Mouse (Mus musculus): Measurements from ENCODE around the gene Snn. TPM values are rescaled to one million over a fixed set of nuclear protein-coding genes. Genes with fewer than 3 reads are reported as not detected.

Snn gene
- polyA plus RNA-seq, 1 experiment from 2014 or later: 95.9 TPM

DNA sequence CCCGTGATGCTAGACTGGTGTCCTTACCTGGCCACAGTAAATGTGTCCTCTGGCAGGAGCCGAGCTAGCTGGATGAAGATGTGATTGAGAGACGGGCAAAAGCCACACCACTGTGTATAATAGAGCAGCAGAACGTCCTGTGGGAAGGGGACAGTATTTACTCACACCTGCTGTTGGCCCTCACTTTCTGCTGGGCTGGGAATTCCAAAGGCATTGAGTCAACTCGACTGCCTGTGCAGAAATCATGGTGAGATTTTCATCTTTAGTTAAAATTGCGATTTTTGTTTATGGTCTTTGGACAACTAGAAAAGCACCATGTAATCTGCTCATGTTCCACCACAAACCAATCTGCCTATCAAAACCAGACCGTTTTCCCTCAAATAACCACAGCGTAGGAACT is 23.4 kb downstream of the Snn start:
- Histone ChIP-seq H3K4me2 (ENCODE audit: low read depth, low read length, severe bottlenecking) (no peak overlapping the region), H3K27me3 (ENCODE audit: control insufficient read depth, insufficient read depth, low read length) (no peaks in the 10 kb centered on the region), H3K36me3 (ENCODE audit: control insufficient read depth, insufficient read depth, low read length) (peaks cover 7% of the 10 kb centered on the region), H3K9me3 (ENCODE audit: control insufficient read depth, low read length) (no peaks in the 10 kb centered on the region), H3K9ac (ENCODE audit: low read length) (no peak overlapping the region), H3K4me3 (ENCODE audit: low read depth, low read length) (no peak overlapping the region), H3K27ac (ENCODE audit: low read depth, low read length) (no peak overlapping the region), H3K4me1 (replicated peaks; ENCODE audit: control insufficient read depth, insufficient read depth, low read length) (0 out of 2 replicates have a peak, but pooled peaks cover 4% of the 10 kb centered on the region)
- no peak for DNase-seq (ENCODE audit: low spot score)
- 94% methylated on average over 8 of the region's 8 CpGs for WGBS
- no peak for ATAC-seq (replicated peaks; ENCODE audit: low FRiP score)

DNA sequence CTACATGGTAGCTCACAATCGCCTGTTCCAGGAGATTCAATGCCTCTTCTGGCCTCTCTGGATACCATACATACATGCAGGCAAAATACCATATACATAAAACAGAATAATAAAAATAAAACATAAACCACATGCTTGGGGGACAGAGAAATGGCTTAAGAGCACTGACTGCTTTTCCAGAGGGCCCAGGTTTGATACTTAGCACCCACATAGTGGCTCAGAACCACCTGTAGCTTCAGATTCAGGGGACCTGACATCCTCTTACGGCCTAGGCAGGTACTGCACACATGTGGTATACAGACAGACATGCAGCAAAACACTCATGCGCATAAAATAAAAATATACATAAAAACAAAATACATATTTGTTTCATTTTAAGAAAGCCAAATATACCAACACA is 25.6 kb downstream of the Snn start:
- no peak overlapping the region for H3K4me3 ChIP-seq (ENCODE audit: low read depth, low read length)
- H3K27me3 ChIP-seq (ENCODE audit: control insufficient read depth, insufficient read depth, low read length): no peaks in the 10 kb centered on the region
- H3K27ac ChIP-seq (ENCODE audit: low read depth, low read length): no peak overlapping the region
- ATAC-seq (replicated peaks; ENCODE audit: low FRiP score) (no peak), DNase-seq (ENCODE audit: low spot score) (no peak)
- H3K9ac ChIP-seq (ENCODE audit: low read length): no peak overlapping the region
- H3K4me1 ChIP-seq (replicated peaks; ENCODE audit: control insufficient read depth, insufficient read depth, low read length): 0 out of 2 replicates have a peak, but pooled peaks cover 4% of the 10 kb centered on the region
- H3K4me2 ChIP-seq (ENCODE audit: low read depth, low read length, severe bottlenecking): no peak overlapping the region
- H3K9me3 ChIP-seq (ENCODE audit: control insufficient read depth, low read length): no peaks in the 10 kb centered on the region
- peaks cover 7% of the 10 kb centered on the region for H3K36me3 ChIP-seq (ENCODE audit: control insufficient read depth, insufficient read depth, low read length)
- 94% methylated on average over 3 of the region's 3 CpGs for WGBS

DNA sequence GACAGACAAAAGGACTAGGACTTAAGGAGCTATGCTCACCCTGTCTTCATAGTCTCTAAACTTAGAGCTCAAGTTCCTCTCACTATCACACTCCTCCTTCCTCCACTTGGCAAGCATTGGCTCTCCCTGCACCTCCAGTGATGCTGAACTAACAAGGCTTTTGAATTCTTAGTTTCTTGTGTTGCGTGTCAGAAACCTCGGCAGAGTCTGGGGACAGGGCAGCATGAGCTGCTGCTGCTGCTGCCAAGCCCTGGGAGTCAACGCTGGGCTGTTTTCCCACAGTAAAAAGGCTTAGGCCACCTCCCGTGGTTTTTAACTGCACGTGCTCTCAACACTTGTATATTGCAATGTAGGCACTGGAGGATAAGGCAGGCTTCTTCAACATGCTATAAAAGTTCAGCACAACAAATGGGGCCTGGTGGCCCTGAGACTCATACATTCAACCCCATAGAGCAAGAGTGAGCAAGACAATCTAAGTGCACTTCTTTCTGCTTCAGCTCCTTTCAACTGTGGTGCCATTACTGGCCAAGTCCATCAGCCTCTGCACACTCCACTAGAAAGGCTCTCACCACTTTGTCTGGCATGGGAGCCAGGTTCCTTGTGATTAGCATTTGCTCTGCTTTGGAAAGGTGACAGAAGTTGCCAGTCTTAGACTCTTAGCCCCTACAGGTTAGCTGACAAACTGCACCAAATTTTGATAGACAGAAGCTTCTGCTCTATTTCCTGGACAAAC is 26.3 kb downstream of the Snn start:
- Histone ChIP-seq H3K4me1 (replicated peaks; ENCODE audit: control insufficient read depth, insufficient read depth, low read length) (0 out of 2 replicates have a peak, but pooled peaks cover 4% of the 10 kb centered on the region), H3K4me2 (ENCODE audit: low read depth, low read length, severe bottlenecking) (no peak overlapping the region), H3K27me3 (ENCODE audit: control insufficient read depth, insufficient read depth, low read length) (no peaks in the 10 kb centered on the region), H3K9ac (ENCODE audit: low read length) (no peak overlapping the region; the same call in 1 of the 2 replicates), H3K36me3 (ENCODE audit: control insufficient read depth, insufficient read depth, low read length) (peaks cover 7% of the 10 kb centered on the region), H3K27ac (ENCODE audit: low read depth, low read length) (no peak overlapping the region), H3K9me3 (ENCODE audit: control insufficient read depth, low read length) (no peaks in the 10 kb centered on the region), H3K4me3 (ENCODE audit: low read depth, low read length) (no peak overlapping the region)
- 48% methylated on average over 5 of the region's 5 CpGs for WGBS
- DNase-seq (ENCODE audit: low spot score): no peak
- peak; percentile 64 for ATAC-seq (replicated peaks; ENCODE audit: low FRiP score)

DNA sequence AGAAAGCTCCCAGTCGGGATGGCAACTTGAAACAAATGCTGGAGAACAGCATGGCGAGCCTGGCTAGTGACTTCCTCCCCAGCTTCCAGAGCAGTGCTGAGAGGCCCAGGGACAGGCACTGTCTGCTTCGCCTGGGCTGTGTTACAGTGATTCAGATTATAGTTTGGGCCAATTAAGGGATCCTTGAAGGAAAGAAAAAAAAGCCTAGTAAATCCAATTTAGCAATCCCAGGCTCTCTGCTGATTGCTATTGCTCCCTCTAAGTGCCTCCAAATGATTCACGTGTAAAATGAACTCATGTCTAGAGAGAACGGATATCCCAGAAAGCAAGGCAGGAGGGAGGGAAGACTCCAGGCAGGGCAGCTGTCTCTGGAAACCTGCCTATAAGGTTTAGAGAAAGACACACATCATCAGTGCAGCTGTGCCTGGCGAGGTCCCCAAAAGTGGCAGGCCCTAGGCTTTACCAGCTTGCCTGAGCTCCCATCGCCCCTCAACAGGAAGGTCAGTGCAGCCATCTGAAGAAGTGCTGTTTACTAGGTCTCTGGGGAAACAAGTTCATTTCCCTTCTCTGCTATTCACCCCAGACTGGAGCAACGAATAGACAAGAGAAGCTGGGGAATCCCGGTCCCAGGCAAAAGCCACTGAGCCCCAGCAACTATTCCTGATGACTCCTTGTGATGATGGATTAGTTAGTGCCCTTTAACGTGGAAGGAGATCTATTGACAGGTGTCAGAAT is 30.3 kb downstream of the Snn start:
- WGBS: 84% methylated on average over 10 of the region's 10 CpGs

DNA sequence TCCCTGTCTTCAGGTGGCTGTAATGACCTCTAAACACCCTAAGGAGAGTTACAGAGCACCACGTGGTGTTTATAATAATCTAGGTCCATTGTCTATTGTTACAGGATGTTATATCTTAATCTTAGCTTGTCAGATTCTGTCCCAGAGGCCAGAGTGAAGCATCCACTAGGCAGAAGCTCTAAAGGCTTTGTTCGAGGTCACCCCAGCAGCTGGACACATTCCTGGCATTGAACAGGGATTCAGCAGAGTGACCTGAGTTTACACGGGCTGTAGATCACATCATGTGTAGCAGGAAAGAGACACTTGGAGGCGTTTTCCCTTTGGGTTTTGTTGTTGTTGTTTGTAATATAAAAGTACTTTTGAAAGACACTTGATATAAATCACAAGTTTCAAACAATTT is 31.3 kb downstream of the Snn start:
- Histone ChIP-seq H3K27ac (ENCODE audit: low read depth, low read length) (no peak overlapping the region), H3K4me1 (replicated peaks; ENCODE audit: control insufficient read depth, insufficient read depth, low read length) (0 out of 2 replicates have a peak, but pooled peaks cover 1% of the 10 kb centered on the region), H3K27me3 (ENCODE audit: control insufficient read depth, insufficient read depth, low read length) (no peaks in the 10 kb centered on the region), H3K4me2 (ENCODE audit: low read depth, low read length, severe bottlenecking) (no peak overlapping the region), H3K9ac (ENCODE audit: low read length) (no peak overlapping the region), H3K4me3 (ENCODE audit: low read depth, low read length) (no peak overlapping the region), H3K36me3 (ENCODE audit: control insufficient read depth, insufficient read depth, low read length) (no peaks in the 10 kb centered on the region; the same call in 1 of the 2 replicates), H3K9me3 (ENCODE audit: control insufficient read depth, low read length) (no peaks in the 10 kb centered on the region)
- DNase-seq (ENCODE audit: low spot score): no peak
- 81% methylated on average over 4 of the region's 4 CpGs for WGBS
- ATAC-seq (replicated peaks; ENCODE audit: low FRiP score): no peak

More for the DNA sequence above, 30.3 kb downstream of the Snn start:
- Histone ChIP-seq H3K36me3 (ENCODE audit: control insufficient read depth, insufficient read depth, low read length) (no peaks in the 10 kb centered on the region; the same call in 1 of the 2 replicates), H3K9me3 (ENCODE audit: control insufficient read depth, low read length) (no peaks in the 10 kb centered on the region), H3K4me1 (replicated peaks; ENCODE audit: control insufficient read depth, insufficient read depth, low read length) (0 out of 2 replicates have a peak, but pooled peaks cover 4% of the 10 kb centered on the region), H3K4me2 (ENCODE audit: low read depth, low read length, severe bottlenecking) (no peak overlapping the region), H3K27ac (ENCODE audit: low read depth, low read length) (no peak overlapping the region), H3K9ac (ENCODE audit: low read length) (no peak overlapping the region), H3K4me3 (ENCODE audit: low read depth, low read length) (no peak overlapping the region), H3K27me3 (ENCODE audit: control insufficient read depth, insufficient read depth, low read length) (no peaks in the 10 kb centered on the region)
- no peak for DNase-seq (ENCODE audit: low spot score)
- no peak for ATAC-seq (replicated peaks; ENCODE audit: low FRiP score)

DNA sequence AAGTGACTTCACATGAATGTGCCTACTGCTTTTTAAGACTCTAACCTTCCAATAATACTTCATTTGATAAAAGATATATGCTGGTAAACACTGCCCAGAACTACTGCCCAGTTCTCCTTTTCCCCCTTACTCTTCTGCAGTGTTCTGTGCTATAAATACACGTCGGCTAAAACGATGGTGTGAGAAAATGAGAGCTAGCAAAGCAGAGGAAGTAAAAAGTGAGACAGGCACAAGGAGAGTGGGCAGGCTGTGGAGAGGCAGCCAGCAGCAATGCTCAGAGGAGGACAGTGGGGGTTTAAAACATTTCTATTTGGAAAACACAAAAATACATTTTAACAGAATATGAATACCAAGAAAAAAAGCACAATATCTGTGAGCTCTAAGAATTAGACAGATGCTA is 31.8 kb downstream of the Snn start:
- Histone ChIP-seq H3K4me1 (replicated peaks; ENCODE audit: control insufficient read depth, insufficient read depth, low read length) (no peaks in the 10 kb centered on the region), H3K36me3 (ENCODE audit: control insufficient read depth, insufficient read depth, low read length) (no peaks in the 10 kb centered on the region; the same call in 1 of the 2 replicates), H3K4me2 (ENCODE audit: low read depth, low read length, severe bottlenecking) (no peak overlapping the region), H3K9ac (ENCODE audit: low read length) (no peak overlapping the region), H3K27ac (ENCODE audit: low read depth, low read length) (no peak overlapping the region), H3K9me3 (ENCODE audit: control insufficient read depth, low read length) (no peaks in the 10 kb centered on the region), H3K27me3 (ENCODE audit: control insufficient read depth, insufficient read depth, low read length) (no peaks in the 10 kb centered on the region), H3K4me3 (ENCODE audit: low read depth, low read length) (no peak overlapping the region)
- ATAC-seq (replicated peaks; ENCODE audit: low FRiP score) (no peak), DNase-seq (ENCODE audit: low spot score) (no peak)
- whole genome bisulfite sequencing: 94% methylated on average over 3 of the region's 3 CpGs

DNA sequence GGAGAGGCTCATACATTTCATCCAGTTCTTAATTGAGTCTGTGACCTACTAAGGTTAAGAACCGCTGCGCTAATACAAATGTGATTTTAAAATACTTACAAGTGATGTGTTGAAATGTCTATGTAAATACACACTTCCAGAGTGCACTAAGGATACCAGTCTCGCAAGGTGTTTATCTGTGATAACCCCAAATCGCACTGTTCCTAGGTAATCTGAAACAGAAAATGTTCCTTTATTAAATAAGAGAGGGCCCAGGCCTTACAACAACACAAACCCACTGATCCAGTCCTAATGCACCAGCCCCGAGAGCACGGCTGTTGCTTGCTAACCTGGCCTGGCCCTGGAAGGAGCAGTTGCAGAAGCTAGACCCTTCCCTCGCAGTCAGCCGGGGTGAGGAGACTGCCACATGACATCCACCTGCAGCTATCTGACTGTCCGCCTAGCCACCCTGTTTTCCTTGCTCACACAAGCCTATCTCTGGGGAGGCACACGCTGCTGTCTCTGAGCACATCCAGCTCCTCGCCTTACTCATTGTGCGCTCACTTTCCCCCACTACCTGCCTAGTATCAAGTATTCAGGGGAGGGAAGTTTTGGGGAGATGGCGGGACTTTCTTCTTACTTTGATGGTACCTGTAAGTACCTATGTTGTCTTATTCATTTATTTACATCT is 33.1 kb downstream of the Snn start:
- 94% methylated on average over 13 of the region's 13 CpGs for WGBS
- H3K9ac ChIP-seq (ENCODE audit: low read length): no peak overlapping the region
- no peaks in the 10 kb centered on the region for H3K9me3 ChIP-seq (ENCODE audit: control insufficient read depth, low read length)
- H3K4me1 ChIP-seq (replicated peaks; ENCODE audit: control insufficient read depth, insufficient read depth, low read length): no peaks in the 10 kb centered on the region
- no peak overlapping the region for H3K4me3 ChIP-seq (ENCODE audit: low read depth, low read length)
- ATAC-seq (replicated peaks; ENCODE audit: low FRiP score) (no peak), DNase-seq (ENCODE audit: low spot score) (no peak)
- no peaks in the 10 kb centered on the region; the same call in 1 of the 2 replicates for H3K36me3 ChIP-seq (ENCODE audit: control insufficient read depth, insufficient read depth, low read length)
- H3K27ac ChIP-seq (ENCODE audit: low read depth, low read length): no peak overlapping the region
- no peaks in the 10 kb centered on the region for H3K27me3 ChIP-seq (ENCODE audit: control insufficient read depth, insufficient read depth, low read length)
- no peak overlapping the region for H3K4me2 ChIP-seq (ENCODE audit: low read depth, low read length, severe bottlenecking)

DNA sequence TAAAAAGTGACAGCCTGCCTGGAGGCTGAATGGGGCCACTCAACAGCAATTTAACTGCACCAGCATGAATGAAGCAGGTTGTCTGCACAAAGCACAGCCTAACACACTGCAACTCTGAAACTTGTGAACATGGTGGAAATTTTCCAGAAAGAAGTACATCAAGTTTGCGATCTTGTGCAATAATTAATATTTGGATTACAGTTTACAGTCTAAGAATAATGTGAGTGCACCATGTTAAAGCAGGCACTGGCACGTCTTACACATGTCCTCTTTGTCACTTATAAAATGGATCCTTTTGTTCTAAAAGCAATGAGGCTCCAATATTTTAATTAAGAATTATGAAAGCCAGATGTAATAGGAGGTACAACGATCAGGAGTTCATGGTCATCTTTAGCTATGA is 36.6 kb downstream of the Snn start:
- Histone ChIP-seq H3K36me3 (ENCODE audit: control insufficient read depth, insufficient read depth, low read length) (no peaks in the 10 kb centered on the region), H3K9me3 (ENCODE audit: control insufficient read depth, low read length) (no peaks in the 10 kb centered on the region), H3K4me1 (replicated peaks; ENCODE audit: control insufficient read depth, insufficient read depth, low read length) (no peaks in the 10 kb centered on the region), H3K27me3 (ENCODE audit: control insufficient read depth, insufficient read depth, low read length) (no peaks in the 10 kb centered on the region), H3K4me3 (ENCODE audit: low read depth, low read length) (no peak overlapping the region), H3K9ac (ENCODE audit: low read length) (no peak overlapping the region), H3K27ac (ENCODE audit: low read depth, low read length) (no peak overlapping the region), H3K4me2 (ENCODE audit: low read depth, low read length, severe bottlenecking) (no peak overlapping the region)
- DNase-seq (ENCODE audit: low spot score): no peak
- WGBS: 93% methylated on average over 3 of the region's 3 CpGs
- ATAC-seq (replicated peaks; ENCODE audit: low FRiP score): no peak

Data from forebrain, embryonic 11.5 days (tissue).